In genomic region chr11:98966499-98967141, GRCm38 (mm10) we compare ENCODE assay signal across 8 mouse cellular contexts. TPM values are rescaled to one million over a fixed set of nuclear protein-coding genes. Genes with fewer than 3 reads are reported as not detected.
DNase-seq lines count a peak whose midpoint lies in the region; ATAC-seq and TF ChIP-seq lines count a peak whose summit lies in the region.

No protein-coding gene starts in this region.

- no peak overlapping the region for H3K4me2 ChIP-seq in liver, embryonic 11.5 days
- H3K4me2 ChIP-seq in liver, embryonic 12.5 days: no peak overlapping the region
- H3K4me2 ChIP-seq in intestine, embryonic 16.5 days (ENCODE audit: low read depth, low read length): peak overlapping the region; percentile 100
- H3K4me2 ChIP-seq in liver, postnatal 0 days (ENCODE audit: low read depth, low read length): no peak overlapping the region
- H3K4me2 ChIP-seq in neural tube, embryonic 13.5 days: peak overlapping the region; percentile 98

- H3K9me3 ChIP-seq in liver, embryonic 11.5 days (ENCODE audit: control insufficient read depth, low read length): no peaks in the 10 kb centered on the region
- no peaks in the 10 kb centered on the region for H3K9me3 ChIP-seq in liver, embryonic 12.5 days (replicated peaks)
- no peaks in the 10 kb centered on the region for H3K9me3 ChIP-seq in intestine, embryonic 16.5 days (ENCODE audit: control insufficient read depth, low read length)
- no peaks in the 10 kb centered on the region for H3K9me3 ChIP-seq in liver, postnatal 0 days (ENCODE audit: low read length)
- H3K9me3 ChIP-seq in neural tube, embryonic 13.5 days: no peaks in the 10 kb centered on the region

- 30% methylated on average over 9 of the region's 9 CpGs for WGBS in liver, embryonic 11.5 days
- WGBS in liver, embryonic 12.5 days (ENCODE audit: insufficient replicate concordance): 23% methylated on average over 6 of the region's 9 CpGs
- WGBS in intestine, embryonic 16.5 days: 43% methylated on average over 9 of the region's 9 CpGs
- WGBS in liver, postnatal 0 days (ENCODE audit: insufficient replicate concordance): 53% methylated on average over 9 of the region's 9 CpGs
- WGBS in neural tube, embryonic 13.5 days: 15% methylated on average over 9 of the region's 9 CpGs

- peaks cover 38% of the 10 kb centered on the region for H3K27me3 ChIP-seq in liver, embryonic 11.5 days (replicated peaks; ENCODE audit: control insufficient read depth, insufficient read depth, low read length)
- peaks cover 99% of the 10 kb centered on the region for H3K27me3 ChIP-seq in liver, embryonic 12.5 days (replicated peaks)
- H3K27me3 ChIP-seq in intestine, embryonic 16.5 days (replicated peaks; ENCODE audit: control insufficient read depth, insufficient read depth, low read length): no peaks in the 10 kb centered on the region
- peaks cover 18% of the 10 kb centered on the region for H3K27me3 ChIP-seq in liver, postnatal 0 days (ENCODE audit: insufficient read depth, low read length)
- no peaks in the 10 kb centered on the region for H3K27me3 ChIP-seq in neural tube, embryonic 13.5 days

- H3K27ac ChIP-seq in liver, embryonic 11.5 days (ENCODE audit: low read depth, low read length): no peak overlapping the region
- no peak overlapping the region for H3K27ac ChIP-seq in liver, embryonic 12.5 days
- no peak overlapping the region for H3K27ac ChIP-seq in intestine, embryonic 16.5 days (ENCODE audit: low read length)
- H3K27ac ChIP-seq in liver, postnatal 0 days (ENCODE audit: low read depth): no peak overlapping the region
- peak overlapping the region; percentile 98 for H3K27ac ChIP-seq in neural tube, embryonic 13.5 days (replicated peaks)

- no peak for ATAC-seq in liver, embryonic 11.5 days (replicated peaks; ENCODE audit: low FRiP score)
- ATAC-seq in liver, embryonic 12.5 days: no peak
- no peak for ATAC-seq in intestine, embryonic 16.5 days
- ATAC-seq in liver, postnatal 0 days: no peak
- peak; percentile 24 for ATAC-seq in neural tube, embryonic 13.5 days (ENCODE audit: low read depth)

- peaks cover 82% of the 10 kb centered on the region for H3K4me1 ChIP-seq in liver, embryonic 11.5 days (replicated peaks; ENCODE audit: control insufficient read depth, insufficient read depth, low read length)
- peaks cover 83% of the 10 kb centered on the region for H3K4me1 ChIP-seq in liver, embryonic 12.5 days
- peaks cover 96% of the 10 kb centered on the region for H3K4me1 ChIP-seq in intestine, embryonic 16.5 days (ENCODE audit: control insufficient read depth, insufficient read depth, low read length)
- H3K4me1 ChIP-seq in liver, postnatal 0 days (ENCODE audit: insufficient read depth): peaks cover 45% of the 10 kb centered on the region
- H3K4me1 ChIP-seq in neural tube, embryonic 13.5 days (replicated peaks): peaks cover 100% of the 10 kb centered on the region

- DNase-seq in liver, embryonic 11.5 days (ENCODE audit: low spot score): peak; percentile 45
- peak; percentile 73 to 77 for DNase-seq in cerebellum, postnatal 36 days
- DNase-seq in heart, adult 11 months: peak; percentile 99
- no peak for DNase-seq in liver, postnatal 0 days
- no peak for DNase-seq in T-cell, adult 2 months (ENCODE audit: low spot score)

- H3K9ac ChIP-seq in liver, embryonic 11.5 days (ENCODE audit: low read depth, low read length): no peak overlapping the region
- no peak overlapping the region for H3K9ac ChIP-seq in liver, embryonic 12.5 days
- H3K9ac ChIP-seq in intestine, embryonic 16.5 days (ENCODE audit: low read depth, low read length): peak overlapping the region; percentile 76
- H3K9ac ChIP-seq in liver, postnatal 0 days (replicated peaks): no peak overlapping the region
- peak overlapping the region; percentile 88 for H3K9ac ChIP-seq in neural tube, embryonic 13.5 days

- no peak overlapping the region for H3K4me3 ChIP-seq in liver, embryonic 11.5 days (ENCODE audit: low read depth, low read length)
- no peak overlapping the region for H3K4me3 ChIP-seq in liver, embryonic 12.5 days
- no peak overlapping the region for H3K4me3 ChIP-seq in intestine, embryonic 16.5 days (ENCODE audit: low read length)
- H3K4me3 ChIP-seq in liver, postnatal 0 days (ENCODE audit: low read depth, low read length): no peak overlapping the region
- peak overlapping the region; percentile 84; the same call in 1 of the 2 replicates for H3K4me3 ChIP-seq in neural tube, embryonic 13.5 days

- no peak for TF ChIP-seq EP300 in liver, postnatal 0 days (IDR thresholded peaks at IDR 0.05; ENCODE audit: low read depth)

- TF ChIP-seq CTCF in liver, postnatal 0 days (IDR thresholded peaks at IDR 0.05; ENCODE audit: low read depth): peak; percentile 22

- H3K36me3 ChIP-seq in liver, embryonic 11.5 days (ENCODE audit: control insufficient read depth, insufficient read depth, low read length): peaks cover 17% of the 10 kb centered on the region
- H3K36me3 ChIP-seq in liver, embryonic 12.5 days: peaks cover 37% of the 10 kb centered on the region
- peaks cover 27% of the 10 kb centered on the region for H3K36me3 ChIP-seq in intestine, embryonic 16.5 days (ENCODE audit: control insufficient read depth, insufficient read depth, low read length)
- H3K36me3 ChIP-seq in liver, postnatal 0 days (replicated peaks; ENCODE audit: insufficient read depth, low read length): peaks cover 24% of the 10 kb centered on the region
- peaks cover 8% of the 10 kb centered on the region for H3K36me3 ChIP-seq in neural tube, embryonic 13.5 days

RNA-seq across cellular contexts. Expression of gene Gjd3, which starts 16.2 kb away (rescaled TPM):
- polyA plus RNA-seq in liver, embryonic 11.5 days (2014; fragmentation: Nextera tagmentation; extraction: Ambion mirVana): 0.21 and 0.22 TPM in 2 replicates
- not detected in 2 replicates for polyA plus RNA-seq in liver, embryonic 12.5 days (2016; fragmentation: Nextera tagmentation; extraction: Ambion mirVana)
- polyA plus RNA-seq in intestine, embryonic 16.5 days (2015; fragmentation: Nextera tagmentation; extraction: Ambion mirVana): 0.17 TPM in 1 of 2 replicates, not detected in the other
- not detected in 2 replicates for polyA plus RNA-seq in liver, postnatal 0 days (2015; fragmentation: Nextera tagmentation; extraction: Ambion mirVana)
- polyA plus RNA-seq in neural tube, embryonic 13.5 days (2015; fragmentation: Nextera tagmentation; extraction: Ambion mirVana): 1.4 and 1.5 TPM in 2 replicates

RNA-seq across cellular contexts. Expression of gene Rara, which starts 39.0 kb away (rescaled TPM):
- polyA plus RNA-seq in liver, embryonic 11.5 days (2014; fragmentation: Nextera tagmentation; extraction: Ambion mirVana): 18.6 and 20.1 TPM in 2 replicates
- polyA plus RNA-seq in liver, embryonic 12.5 days (2016; fragmentation: Nextera tagmentation; extraction: Ambion mirVana): 6.8 and 7.1 TPM in 2 replicates
- 28.2 and 31.2 TPM in 2 replicates for polyA plus RNA-seq in intestine, embryonic 16.5 days (2015; fragmentation: Nextera tagmentation; extraction: Ambion mirVana)
- polyA plus RNA-seq in liver, postnatal 0 days (2015; fragmentation: Nextera tagmentation; extraction: Ambion mirVana): 5.4 and 5.6 TPM in 2 replicates
- 24.0 and 26.7 TPM in 2 replicates for polyA plus RNA-seq in neural tube, embryonic 13.5 days (2015; fragmentation: Nextera tagmentation; extraction: Ambion mirVana)

RNA-seq across cellular contexts. Expression of gene Top2a, which starts 57.4 kb away (rescaled TPM):
- polyA plus RNA-seq in liver, embryonic 11.5 days (2014; fragmentation: Nextera tagmentation; extraction: Ambion mirVana): 315 and 330 TPM in 2 replicates
- 249 and 261 TPM in 2 replicates for polyA plus RNA-seq in liver, embryonic 12.5 days (2016; fragmentation: Nextera tagmentation; extraction: Ambion mirVana)
- polyA plus RNA-seq in intestine, embryonic 16.5 days (2015; fragmentation: Nextera tagmentation; extraction: Ambion mirVana): 132 and 149 TPM in 2 replicates
- polyA plus RNA-seq in liver, postnatal 0 days (2015; fragmentation: Nextera tagmentation; extraction: Ambion mirVana): 74.3 and 90.2 TPM in 2 replicates
- polyA plus RNA-seq in neural tube, embryonic 13.5 days (2015; fragmentation: Nextera tagmentation; extraction: Ambion mirVana): 45.5 and 60.7 TPM in 2 replicates

RNA-seq across cellular contexts. Expression of gene Cdc6, which starts 59.0 kb away (rescaled TPM):
- polyA plus RNA-seq in liver, embryonic 11.5 days (2014; fragmentation: Nextera tagmentation; extraction: Ambion mirVana): 96.3 and 114 TPM in 2 replicates
- 86.5 and 89.9 TPM in 2 replicates for polyA plus RNA-seq in liver, embryonic 12.5 days (2016; fragmentation: Nextera tagmentation; extraction: Ambion mirVana)
- polyA plus RNA-seq in intestine, embryonic 16.5 days (2015; fragmentation: Nextera tagmentation; extraction: Ambion mirVana): 18.9 and 23.0 TPM in 2 replicates
- polyA plus RNA-seq in liver, postnatal 0 days (2015; fragmentation: Nextera tagmentation; extraction: Ambion mirVana): 19.1 and 22.3 TPM in 2 replicates
- 4.2 and 4.7 TPM in 2 replicates for polyA plus RNA-seq in neural tube, embryonic 13.5 days (2015; fragmentation: Nextera tagmentation; extraction: Ambion mirVana)

Comparison
In these comparisons a context has a peak if more than half of its experiments do, and no peak if none do; other contexts are left out.
1. DNase-seq: peak in liver, embryonic 11.5 days (single experiment), cerebellum, postnatal 36 days (2 of 2) and heart, adult 11 months (single experiment); none in liver, postnatal 0 days (single experiment) and T-cell, adult 2 months (single experiment).
2. H3K4me2 ChIP-seq: peak in intestine, embryonic 16.5 days (single experiment) and neural tube, embryonic 13.5 days (single experiment); none in liver, embryonic 11.5 days (single experiment), liver, embryonic 12.5 days (single experiment) and liver, postnatal 0 days (single experiment).
3. H3K9ac ChIP-seq: peak in intestine, embryonic 16.5 days (single experiment) and neural tube, embryonic 13.5 days (single experiment); none in liver, embryonic 11.5 days (single experiment), liver, embryonic 12.5 days (single experiment) and liver, postnatal 0 days (single experiment).